Mouse (Mus musculus) adrenal gland (tissue): ENCODE measurements around the gene Pnmal2.

ENCODE experiments used
- intact Hi-C: fragments of 180-260 bp; cut with DNase I; formaldehyde crosslinking; loops from one replicate; pipeline ENCODE4 v1.15.1; 2025

Pnmal2 gene

GRCm38 (mm10) chr7:16978173-16978572 is 33.7 kb downstream of the Pnmal2 start:
- intact Hi-C loops: no loop called here

- intact Hi-C loops: no loop called here
These were observed 34.1 kb downstream of the Pnmal2 start for GRCm38 (mm10) chr7:16978593-16978992.

- intact Hi-C loops: no loop called here
These were observed 35.9 kb downstream of the Pnmal2 start for GRCm38 (mm10) chr7:16980348-16980747.

GRCm38 (mm10) chr7:16982859-16983568 is 38.5 kb downstream of the Pnmal2 start, which contains the start of gene Gm42372:
TSS of gene Gm42372 (plus strand) at chr7:16983086.
- intact Hi-C loops: no loop called here

- intact Hi-C loops: no loop called here
These were observed 43.2 kb downstream of the Pnmal2 start for GRCm38 (mm10) chr7:16987541-16988149.

- intact Hi-C loops: no loop called here
These were observed 43.9 kb downstream of the Pnmal2 start for GRCm38 (mm10) chr7:16988405-16988804.

GRCm38 (mm10) chr7:16990006-16990744 is 45.7 kb downstream of the Pnmal2 start:
- intact Hi-C loops: no loop called here

- intact Hi-C loops: no loop called here
These were observed 47.4 kb downstream of the Pnmal2 start for GRCm38 (mm10) chr7:16991681-16992450.

- intact Hi-C loops: no loop called here
These were observed 47.9 kb downstream of the Pnmal2 start, which contains the start of gene Ccdc8 for GRCm38 (mm10) chr7:16992451-16992807. TSS of gene Ccdc8 (plus strand) at chr7:16992708.

GRCm38 (mm10) chr7:16993651-16994399 is 49.3 kb downstream of the Pnmal2 start:
- intact Hi-C loops: no loop called here

- intact Hi-C loops: no loop called here
These were observed 49.9 kb downstream of the Pnmal2 start for GRCm38 (mm10) chr7:16994400-16994799.

GRCm38 (mm10) chr7:16995345-16995744 is 50.9 kb downstream of the Pnmal2 start:
- intact Hi-C loops: no loop called here
